Comparison of ENCODE assay signal across 29 mouse cellular contexts in the genomic region with DNA sequence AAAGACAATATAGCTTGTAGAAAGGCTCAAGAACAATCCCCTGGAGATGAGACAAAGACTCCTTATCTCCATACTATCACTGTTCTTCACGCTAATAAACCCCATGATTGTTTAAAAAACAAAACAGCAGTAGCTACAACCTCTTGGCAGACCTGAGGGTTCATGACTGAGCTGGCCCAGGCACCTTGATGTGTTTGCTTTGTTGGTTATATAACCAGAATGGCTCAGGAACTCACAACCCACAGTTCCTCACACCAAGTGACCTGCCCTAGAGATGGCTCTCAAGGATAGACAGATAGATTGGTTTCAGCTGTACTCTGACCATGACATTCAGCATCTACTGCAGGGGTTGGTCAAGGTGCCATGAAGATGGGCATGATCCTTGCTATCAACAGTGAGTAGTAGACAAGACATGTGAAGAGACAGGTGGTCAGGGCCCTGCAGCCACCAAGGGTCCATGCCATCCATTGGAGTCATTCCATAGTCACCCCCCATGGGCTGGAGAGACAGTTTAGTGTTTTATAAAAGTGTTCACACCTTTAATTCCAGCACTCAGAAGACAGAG. TPM values are rescaled to one million over a fixed set of nuclear protein-coding genes. Genes with fewer than 3 reads are reported as not detected.
DNase-seq lines count a peak whose midpoint lies in the region; ATAC-seq and TF ChIP-seq lines count a peak whose summit lies in the region.
"Had no signal": no experiment of that assay in that cellular context is flagged by ENCODE, and none has a peak within 500 bp of the region (broad histone marks: within the 10 kb centered on the region; RNA-seq: fewer than 3 reads in every experiment).

No protein-coding gene starts in this region.

- no peak for ATAC-seq in liver, embryonic 14.5 days (ENCODE audit: insufficient read depth)
- ATAC-seq: CD4-positive, CD25-positive, alpha-beta regulatory T cell, adult 4 months; forebrain, embryonic 14.5 days; hindbrain, embryonic 16.5 days; intestine, embryonic 15.5 days had no signal

- H3K79me2 ChIP-seq in liver, adult 2 months (ENCODE audit: control insufficient read depth, insufficient read depth, low read length), result no peaks in the 10 kb centered on the region

- TF ChIP-seq EP300 in liver, embryonic 14.5 days (IDR thresholded peaks at IDR 0.05; ENCODE audit: low read depth), result no peak

- H3K4me3 ChIP-seq in liver, adult 2 months (ENCODE audit: insufficient read depth, low read depth, low read length), result no peak overlapping the region
- no peak overlapping the region for H3K4me3 ChIP-seq in liver, embryonic 14.5 days (ENCODE audit: insufficient read depth in 1 of 2, low read depth in 2 of 2, low read length in 2 of 2)
- H3K4me3 ChIP-seq: embryonic facial prominence, embryonic 12.5 days; intestine, embryonic 15.5 days; midbrain, embryonic 12.5 days; myocyte; neural tube, embryonic 13.5 days had no signal

- no peak for TF ChIP-seq CTCF in liver, adult 2 months (IDR thresholded peaks at IDR 0.05; ENCODE audit: low read depth, low read length)
- TF ChIP-seq CTCF in liver, embryonic 14.5 days (IDR thresholded peaks at IDR 0.05; ENCODE audit: low read depth), result no peak

- no peak overlapping the region for H3K27ac ChIP-seq in liver, adult 2 months (replicated peaks; ENCODE audit: insufficient read depth, low read depth, low read length)
- peak overlapping the region; percentile 22; the same call in 1 of the 2 replicates for H3K27ac ChIP-seq in liver, embryonic 14.5 days
- H3K27ac ChIP-seq: embryonic facial prominence, embryonic 12.5 days; hindbrain, embryonic 10.5 days; intestine, embryonic 15.5 days; midbrain, embryonic 12.5 days; neural tube, embryonic 13.5 days had no signal

- TF ChIP-seq POLR2A in liver, adult 2 months (IDR thresholded peaks at IDR 0.05; ENCODE audit: extremely low read depth, insufficient read depth, low read length), result no peak

- peak overlapping the region; percentile 96; the same call in 1 of the 2 replicates for H3K4me2 ChIP-seq in liver, embryonic 14.5 days (ENCODE audit: low read depth)
- H3K4me2 ChIP-seq: embryonic facial prominence, embryonic 12.5 days; lung, embryonic 14.5 days; midbrain, embryonic 12.5 days; neural tube, embryonic 13.5 days had no signal

- no peaks in the 10 kb centered on the region for H3K9me3 ChIP-seq in liver, embryonic 14.5 days (ENCODE audit: control insufficient read depth, low read length)
- H3K9me3 ChIP-seq: embryonic facial prominence, embryonic 12.5 days; hindbrain, embryonic 10.5 days; intestine, embryonic 15.5 days; midbrain, embryonic 12.5 days; neural tube, embryonic 13.5 days had no signal

- 25% methylated on average over 1 of the region's 1 CpGs for WGBS in liver, adult 2 months
- WGBS in liver, embryonic 14.5 days (ENCODE audit: insufficient replicate concordance), result 48% methylated on average over 1 of the region's 1 CpGs

- H3K36me3 ChIP-seq in liver, adult 2 months (ENCODE audit: control insufficient read depth, insufficient read depth, low read length), result no peaks in the 10 kb centered on the region
- H3K36me3 ChIP-seq in liver, embryonic 14.5 days (replicated peaks; ENCODE audit: control insufficient read depth, insufficient read depth, low read depth), result no peaks in the 10 kb centered on the region
- H3K36me3 ChIP-seq: embryonic facial prominence, embryonic 12.5 days; hindbrain, embryonic 10.5 days; intestine, embryonic 15.5 days; midbrain, embryonic 12.5 days; neural tube, embryonic 13.5 days had no signal

- peak; percentile 65 for DNase-seq in cerebellum, adult 9-11 months
- DNase-seq in cerebellum, adult 8-10 months, result no peak
- peak; percentile 57 for DNase-seq in liver, adult 2 months (ENCODE audit: extremely low read depth, low read depth, low spot score)
- no peak for DNase-seq in liver
- DNase-seq in brain, adult 2 months (ENCODE audit: low read depth, low spot score), result peak; percentile 38
- DNase-seq in liver, embryonic 14.5 days (ENCODE audit: low read depth in 3 of 3, low spot score in 3 of 3), result no peak
- no peak for DNase-seq in neural tube, embryonic 10.5 days (ENCODE audit: extremely low spot score, low spot score)
- DNase-seq: adrenal gland, postnatal 14 days; embryo, embryonic 11 days; gastrocnemius, postnatal 14 days; heart, postnatal 14 days; layer of hippocampus, postnatal 36 days; left cerebral cortex, postnatal 4 days; lung, embryonic 14.5 days; lung, postnatal 14 days; thymus, postnatal 14 days had no signal

- no peak overlapping the region for H3K9ac ChIP-seq in liver, adult 2 months (ENCODE audit: low read depth, low read length)
- H3K9ac ChIP-seq in liver, embryonic 14.5 days (replicated peaks), result no peak overlapping the region
- H3K9ac ChIP-seq: embryonic facial prominence, embryonic 12.5 days; intestine, embryonic 15.5 days; lung, embryonic 14.5 days; midbrain, embryonic 12.5 days; neural tube, embryonic 13.5 days had no signal

- peaks cover 8% of the 10 kb centered on the region; the same call in 1 of the 2 replicates for H3K4me1 ChIP-seq in liver, adult 2 months (ENCODE audit: control insufficient read depth, insufficient read depth, low read length)
- H3K4me1 ChIP-seq in liver, embryonic 14.5 days (replicated peaks; ENCODE audit: control insufficient read depth in 2 of 2, insufficient read depth in 2 of 2, low read length in 1 of 2), result peaks cover 40 to 42% of the 10 kb centered on the region in 2 experiments

- no peaks in the 10 kb centered on the region for H3K27me3 ChIP-seq in liver, adult 2 months (ENCODE audit: control insufficient read depth, insufficient read depth, low read length)
- peaks cover 6% of the 10 kb centered on the region; the same call in 1 of the 2 replicates for H3K27me3 ChIP-seq in liver, embryonic 14.5 days (ENCODE audit: control insufficient read depth, insufficient read depth, low read length)

RNA-seq across cellular contexts. Expression of gene Zbtb46, which starts 2.4 kb away (rescaled TPM):
- total RNA-seq in liver, adult 2 months (2014; rRNA removed), result 5.2 and 5.3 TPM in 2 replicates
- polyA plus RNA-seq in liver, adult 2 months (2012; rRNA removed), result 2.4 and 2.8 TPM in 2 replicates
- 4.4 and 5.3 TPM in 2 replicates for polyA plus RNA-seq in liver, embryonic 14.5 days (2012; rRNA removed)
- polyA plus RNA-seq in liver, embryonic 14.5 days (2014; fragmentation: Nextera tagmentation; extraction: Ambion mirVana), result 6.5 and 6.8 TPM in 2 replicates

RNA-seq across cellular contexts. Expression of gene Abhd16b, which starts 31.4 kb away (rescaled TPM):
- not detected in 2 replicates for total RNA-seq in liver, adult 2 months (2014; rRNA removed)
- not detected in 2 replicates for polyA plus RNA-seq in liver, adult 2 months (2012; rRNA removed)
- 0.01 TPM in 1 of 2 replicates, not detected in the other for polyA plus RNA-seq in liver, embryonic 14.5 days (2012; rRNA removed)
- polyA plus RNA-seq in liver, embryonic 14.5 days (2014; fragmentation: Nextera tagmentation; extraction: Ambion mirVana), result not detected in 2 replicates
- total RNA-seq: adrenal gland, postnatal 14 days; gastrocnemius, postnatal 14 days; granulocyte monocyte progenitor cell, adult 5-6 weeks; heart, postnatal 14 days; layer of hippocampus, postnatal 36 days; left cerebral cortex, postnatal 4 days; midbrain, postnatal 0 days had no signal
- polyA plus RNA-seq: CD4-positive, CD25-positive, alpha-beta regulatory T cell, adult 4 months; forebrain, embryonic 14.5 days; limb, embryonic 14.5 days; midbrain, embryonic 12.5 days; midbrain, postnatal 0 days; urinary bladder, adult 2 months had no signal

RNA-seq across cellular contexts. Expression of gene Tpd52l2, which starts 35.3 kb away (rescaled TPM):
- total RNA-seq in liver, adult 2 months (2014; rRNA removed), result 26.2 and 27.1 TPM in 2 replicates
- 18.8 and 23.0 TPM in 2 replicates for polyA plus RNA-seq in liver, adult 2 months (2012; rRNA removed)
- polyA plus RNA-seq in liver, embryonic 14.5 days (2012; rRNA removed), result 19.6 and 36.1 TPM in 2 replicates
- 78.3 and 80.5 TPM in 2 replicates for polyA plus RNA-seq in liver, embryonic 14.5 days (2014; fragmentation: Nextera tagmentation; extraction: Ambion mirVana)

RNA-seq across cellular contexts. Expression of gene Dnajc5, which starts 58.7 kb away (rescaled TPM):
- total RNA-seq in liver, adult 2 months (2014; rRNA removed), result 20.2 and 23.8 TPM in 2 replicates
- 28.6 and 30.7 TPM in 2 replicates for polyA plus RNA-seq in liver, adult 2 months (2012; rRNA removed)
- 12.5 and 13.9 TPM in 2 replicates for polyA plus RNA-seq in liver, embryonic 14.5 days (2012; rRNA removed)
- 20.0 and 23.7 TPM in 2 replicates for polyA plus RNA-seq in liver, embryonic 14.5 days (2014; fragmentation: Nextera tagmentation; extraction: Ambion mirVana)

Comparison
In these comparisons a context has a peak if more than half of its experiments do, and no peak if none do; other contexts are left out.
1. DNase-seq: peak in cerebellum, adult 9-11 months (single experiment), liver, adult 2 months (single experiment) and brain, adult 2 months (single experiment); none in cerebellum, adult 8-10 months (single experiment), liver (single experiment), liver, embryonic 14.5 days (0 of 3) and neural tube, embryonic 10.5 days (single experiment).